Mouse (Mus musculus) G1E (cell line): ENCODE measurements around the gene Tspyl2. TPM values are rescaled to one million over a fixed set of nuclear protein-coding genes. Genes with fewer than 3 reads are reported as not detected.

Experiments
- ATAC-seq: 2 replicates; pipeline ENCODE4 v1.8.0; 2016; ENCODE audit warnings: mild to moderate bottlenecking; ENCODE audit not compliant: insufficient number of reproducible peaks, poor library complexity, low FRiP score, severe bottlenecking; ENCODE audit errors: extremely low read depth
- DNase-seq: peaks from one replicate; pipeline ENCODE4 v3.0.0; 2012; ENCODE audit warnings: low spot score
- H3K27me3 ChIP-seq: 2 replicates; pipeline ENCODE4 v1.6.1; 2012; ENCODE audit warnings: mild to moderate bottlenecking, low read length, inconsistent platforms; ENCODE audit not compliant: insufficient read depth
- H3K36me3 ChIP-seq: replicated peaks from 2 replicates; pipeline ENCODE3; 2012; ENCODE audit warnings: mild to moderate bottlenecking, inconsistent platforms
- H3K4me1 ChIP-seq: 2 replicates; pipeline ENCODE4 v1.6.1; 2012; ENCODE audit warnings: low read depth, low read length, inconsistent platforms, mixed read lengths; ENCODE audit not compliant: insufficient read depth
- H3K4me3 ChIP-seq: 2 replicates; pipeline ENCODE4 v1.5.1; 2012; ENCODE audit warnings: low read depth, mild to moderate bottlenecking, inconsistent platforms, low read length, moderate library complexity, mixed read lengths
- H3K9me3 ChIP-seq: replicated peaks from 2 replicates; pipeline ENCODE4 v1.6.1; 2012; ENCODE audit warnings: inconsistent platforms
- CTCF ChIP-seq: IDR thresholded peaks from 2 replicates; pipeline ENCODE4 v1.5.1; 2012; ENCODE audit warnings: low read depth, low read length, inconsistent platforms, mixed read lengths
- GATA1 ChIP-seq: IDR thresholded peaks from 2 replicates; pipeline ENCODE4 v1.6.1; 2012; ENCODE audit warnings: borderline replicate concordance, low read length, inconsistent platforms, mixed read lengths
- GATA2 ChIP-seq: IDR thresholded peaks from 2 replicates; pipeline ENCODE4 v1.6.1; 2012; ENCODE audit warnings: low read depth, low read length, inconsistent platforms, borderline replicate concordance
- POLR2AphosphoS5 ChIP-seq: IDR thresholded peaks from 2 replicates; pipeline ENCODE4 v1.6.1; 2012; ENCODE audit warnings: low read depth, low read length, inconsistent platforms; ENCODE audit not compliant: insufficient replicate concordance
- TAL1 ChIP-seq: conservative IDR thresholded peaks from 2 replicates; pipeline ENCODE4 v1.6.1; 2012; ENCODE audit warnings: low read depth, low read length, inconsistent platforms, mixed read lengths
- polyA plus RNA-seq: library from polyadenylated mRNA; stranded (reverse); fragments of >175 nt; gene quantifications from 2 replicates; pipeline ENCODE4 v1.2.3, GENCODE M21; 2012
- total RNA-seq, 2 experiments: library from RNA; stranded (forward) in 1 of 2; stranded (reverse) in 1 of 2; fragments of 200-1000 nt in 1 of 2; fragments of >200 nt in 1 of 2; fragmentation: Nextera tagmentation in 1 of 2; gene quantifications; 2 replicates each; pipeline ENCODE4 v1.2.3; 2014 to 2017

The Tspyl2 gene
- total RNA-seq (2014; fragmentation: Nextera tagmentation) (19.2 and 20.2 TPM in 2 replicates), total RNA-seq (2017) (18.3 and 22.4 TPM in 2 replicates), polyA plus RNA-seq (8.1 and 8.7 TPM in 2 replicates)

- no peak for TF ChIP-seq CTCF
- no peak for TF ChIP-seq POLR2AphosphoS5
- no peak for TF ChIP-seq GATA2
- TF ChIP-seq TAL1 = no peak
- TF ChIP-seq GATA1 = no peak
- Histone ChIP-seq H3K36me3 (peaks cover 30% of the 10 kb centered on the region), H3K4me1 (peaks cover 5% of the 10 kb centered on the region; the same call in 1 of the 2 replicates), H3K9me3 (no peaks in the 10 kb centered on the region), H3K4me3 (peak within 1 kb of the TSS; percentile 77), H3K27me3 (peaks cover 9% of the 10 kb centered on the region; the same call in 1 of the 2 replicates)
- ATAC-seq (peak; percentile 96), DNase-seq (peak; percentile 90)
Observed at GRCm38 (mm10) chrX:152342358-152342901, at the start of gene Tspyl2. Tspyl2 (minus strand) TSS chrX:152342425.

- Histone ChIP-seq H3K9me3 (no peaks in the 10 kb centered on the region), H3K36me3 (no peaks in the 10 kb centered on the region)
Observed at GRCm38 (mm10) chrX:152368397-152369273, 26.4 kb upstream of the Tspyl2 start, which contains the start of gene Gpr173. Gpr173 (minus strand) TSS chrX:152368704.

GRCm38 (mm10) chrX:152368054-152368396 lies 25.8 kb upstream of the Tspyl2 start:
- H3K4me1 ChIP-seq = no peaks in the 10 kb centered on the region
- peaks cover 8% of the 10 kb centered on the region; the same call in 1 of the 2 replicates for H3K27me3 ChIP-seq
- H3K4me3 ChIP-seq = no peak overlapping the region
- no peaks in the 10 kb centered on the region for H3K36me3 ChIP-seq
- TF ChIP-seq CTCF (no peak), POLR2AphosphoS5 (no peak), TAL1 (no peak)
- ATAC-seq = no peak
- DNase-seq = no peak
- H3K9me3 ChIP-seq = no peaks in the 10 kb centered on the region

More at GRCm38 (mm10) chrX:152368397-152369273, 26.4 kb upstream of the Tspyl2 start, which contains the start of gene Gpr173:
- no peak within 1 kb of the TSS for H3K4me3 ChIP-seq
- H3K4me1 ChIP-seq = no peaks in the 10 kb centered on the region
- DNase-seq (no peak), ATAC-seq (no peak)
- H3K27me3 ChIP-seq = peaks cover 8% of the 10 kb centered on the region; the same call in 1 of the 2 replicates
- TF ChIP-seq TAL1 = no peak

- no peak for ATAC-seq
- DNase-seq = no peak
- Histone ChIP-seq H3K9me3 (no peaks in the 10 kb centered on the region), H3K4me1 (no peaks in the 10 kb centered on the region), H3K27me3 (peaks cover 8% of the 10 kb centered on the region; the same call in 1 of the 2 replicates), H3K4me3 (no peak overlapping the region), H3K36me3 (no peaks in the 10 kb centered on the region)
- no peak for TF ChIP-seq TAL1
- TF ChIP-seq POLR2AphosphoS5 = no peak
- TF ChIP-seq GATA1 = no peak
- TF ChIP-seq CTCF = no peak
- TF ChIP-seq GATA2 = no peak
Observed at GRCm38 (mm10) chrX:152366418-152366817, 24.2 kb upstream of the Tspyl2 start.

GRCm38 (mm10) chrX:152352553-152353153 lies 10.4 kb upstream of the Tspyl2 start:
- ATAC-seq (no peak), DNase-seq (no peak)
- H3K27me3 ChIP-seq = no peaks in the 10 kb centered on the region
- H3K36me3 ChIP-seq = no peaks in the 10 kb centered on the region
- no peak overlapping the region for H3K4me3 ChIP-seq
- TF ChIP-seq TAL1 = no peak
- TF ChIP-seq GATA1 = no peak
- no peak for TF ChIP-seq POLR2AphosphoS5
- no peak for TF ChIP-seq GATA2
- no peak for TF ChIP-seq CTCF
- H3K4me1 ChIP-seq = peaks cover 3% of the 10 kb centered on the region; the same call in 1 of the 2 replicates
- no peaks in the 10 kb centered on the region for H3K9me3 ChIP-seq

- no peak for TF ChIP-seq CTCF
- no peak for TF ChIP-seq GATA1
- TF ChIP-seq GATA2 = no peak
- TF ChIP-seq POLR2AphosphoS5 = no peak
- TF ChIP-seq TAL1 = no peak
- no peak for ATAC-seq
- H3K27me3 ChIP-seq = peaks cover 9% of the 10 kb centered on the region; the same call in 1 of the 2 replicates
- no peak for DNase-seq
- H3K9me3 ChIP-seq = no peaks in the 10 kb centered on the region
- H3K4me1 ChIP-seq = no peaks in the 10 kb centered on the region
- H3K4me3 ChIP-seq = no peak overlapping the region
- no peaks in the 10 kb centered on the region for H3K36me3 ChIP-seq
Observed at GRCm38 (mm10) chrX:152347041-152347440, 4.8 kb upstream of the Tspyl2 start.
